Mouse (Mus musculus): Measurements from ENCODE around the gene Srpk1.

Gene Srpk1

DNA sequence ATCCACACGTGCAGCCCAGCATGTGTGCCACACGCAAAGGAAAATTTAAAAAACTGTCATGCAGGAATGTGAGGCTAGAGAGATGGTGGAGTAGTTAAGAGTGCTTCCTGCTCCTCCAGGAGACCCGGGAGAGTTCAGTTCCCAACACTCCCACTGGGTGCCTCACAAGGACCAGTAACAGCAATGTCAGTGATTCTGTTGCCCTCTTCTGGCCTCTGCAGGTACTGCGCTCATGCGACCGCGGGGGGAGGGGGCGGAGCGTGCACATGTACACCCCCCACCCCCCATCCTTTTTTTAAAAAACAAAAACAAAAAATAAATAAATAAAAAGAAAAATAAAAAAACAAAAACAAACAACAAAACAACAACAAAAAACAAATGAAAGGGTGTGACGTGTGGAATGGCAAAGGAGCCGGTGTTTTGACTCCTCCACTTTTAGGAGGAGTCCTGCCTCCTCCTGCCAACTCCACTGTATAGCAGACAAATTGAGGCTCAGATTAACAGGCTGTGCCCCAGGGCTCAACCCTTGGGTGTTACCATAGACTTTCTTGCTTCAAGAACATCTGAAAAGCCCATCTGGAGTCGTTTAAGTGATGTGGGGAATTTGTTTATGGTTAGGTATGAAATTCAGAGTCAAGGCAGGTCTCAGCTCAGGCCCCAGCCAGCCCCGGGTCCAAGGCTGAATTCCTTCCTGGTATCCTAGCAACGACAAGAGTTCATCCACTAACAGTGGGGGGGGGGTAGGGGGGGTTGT is 69.3 kb downstream of the Srpk1 start:
- DNase-seq, result peak; percentile 75

DNA sequence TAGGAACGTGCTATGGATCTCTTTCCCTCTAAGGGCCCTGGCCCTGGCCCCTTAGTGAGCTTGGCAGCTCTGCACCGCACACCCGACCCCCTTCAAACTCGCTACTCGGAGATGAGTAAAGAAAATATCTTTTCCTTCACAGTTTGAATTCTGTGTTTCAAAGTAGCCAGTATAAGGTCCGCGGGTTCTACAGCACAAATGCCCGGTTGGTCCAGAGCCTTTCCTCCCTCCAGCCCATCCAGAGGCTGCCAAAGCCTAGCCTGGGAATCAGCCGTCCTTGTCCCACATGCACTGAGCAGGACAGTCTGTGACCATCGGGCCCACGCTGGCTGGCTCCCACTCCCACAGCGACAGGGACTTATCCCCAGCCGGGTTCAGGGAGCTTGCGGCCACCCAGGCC is 73.4 kb downstream of the Srpk1 start, which contains the start of gene Clpsl2:
Gene Clpsl2 (plus strand): TSS at position 301 of the 400 bp plus-strand sequence.
- no peak for DNase-seq

DNA sequence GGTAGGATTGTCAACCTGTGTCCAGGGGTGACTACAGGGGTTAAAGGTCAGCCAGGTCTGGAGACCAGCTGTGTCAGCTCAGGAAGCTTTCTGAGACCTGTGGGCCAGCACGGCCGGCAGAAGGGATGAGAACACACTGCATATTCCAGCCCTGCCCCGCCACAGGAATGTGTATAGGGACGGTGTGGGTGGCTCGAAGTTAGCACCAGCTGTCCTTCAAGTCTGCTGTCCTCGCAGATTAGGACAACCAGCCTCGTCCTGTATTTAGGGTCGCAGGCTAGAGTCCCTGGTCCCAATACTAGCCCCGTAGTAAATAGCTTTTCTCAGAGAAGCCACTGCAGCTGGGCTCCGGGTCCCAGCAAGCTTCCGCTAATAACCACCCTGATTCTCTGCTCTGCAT is 74.0 kb downstream of the Srpk1 start:
- DNase-seq, result no peak

DNA sequence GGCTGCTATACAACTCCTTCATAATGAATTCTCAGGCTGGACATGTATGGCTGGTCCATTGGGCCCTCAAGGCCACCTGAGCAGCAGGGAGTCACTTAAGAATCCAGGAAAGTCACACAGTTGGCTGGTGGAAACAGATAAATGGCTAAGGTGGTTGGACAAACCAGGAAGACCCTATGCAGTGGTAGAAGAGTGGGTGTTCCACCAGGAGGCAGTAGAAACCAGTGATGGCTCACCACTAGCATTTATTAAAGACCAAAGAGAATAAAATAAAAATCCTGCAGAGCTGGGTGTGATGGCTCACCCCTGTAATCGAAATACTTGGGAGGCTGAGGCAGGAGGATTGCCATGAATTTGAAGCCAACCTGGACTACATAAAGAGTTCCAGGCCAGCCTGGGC is 75.6 kb downstream of the Srpk1 start:
- DNase-seq, result peak; percentile 35

DNA sequence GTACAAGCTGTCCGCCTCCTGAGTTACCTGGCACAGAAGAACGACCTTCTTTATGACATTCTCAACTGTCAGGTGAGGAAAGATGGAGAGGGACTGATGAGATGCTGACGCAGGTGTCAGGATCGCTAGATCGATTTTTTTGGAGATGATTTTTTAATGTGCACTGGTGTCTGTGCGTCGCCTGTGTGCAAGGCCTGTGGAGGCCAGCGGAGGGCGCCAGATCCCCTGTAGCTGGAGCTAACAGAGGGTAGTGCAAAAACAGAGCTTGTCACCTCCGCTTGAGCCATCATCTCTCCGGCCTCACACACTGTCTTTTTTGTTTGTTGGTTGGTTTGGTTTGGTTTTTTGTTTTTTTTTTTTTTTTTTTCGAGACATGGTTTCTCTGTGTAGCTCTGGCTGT is 84.6 kb downstream of the Srpk1 start:
- DNase-seq, result no peak
